Mouse (Mus musculus): ENCODE data around the gene Mgat4d.

GRCm38 (mm10) chr8:83342076-83342475 lies 6.2 kb upstream of the Mgat4d start:
- no peak for TF ChIP-seq CTCF (IDR thresholded peaks at IDR 0.05; ENCODE audit: insufficient read depth, low read length)
- TF ChIP-seq POLR2A (IDR thresholded peaks at IDR 0.05; ENCODE audit: borderline replicate concordance, extremely low read depth, low read depth, low read length): no peak

Data from lung, adult 2 months (tissue).